ENCODE assay signal across 8 mouse cellular contexts in genomic region chr5:129907775-129908174, GRCm38 (mm10). TPM values are rescaled to one million over a fixed set of nuclear protein-coding genes. Genes with fewer than 3 reads are reported as not detected.
DNase-seq lines count a peak whose midpoint lies in the region; ATAC-seq and TF ChIP-seq lines count a peak whose summit lies in the region.

No protein-coding gene starts in this region.

- H3K27me3 ChIP-seq in erythroblast, embryonic 14.5 days (ENCODE audit: control insufficient read depth): peaks cover 17% of the 10 kb centered on the region
- H3K27me3 ChIP-seq in spleen, adult 2 months (ENCODE audit: control insufficient read depth, insufficient read depth, low read length): no peaks in the 10 kb centered on the region
- no peaks in the 10 kb centered on the region for H3K27me3 ChIP-seq in limb, embryonic 15.5 days
- no peaks in the 10 kb centered on the region for H3K27me3 ChIP-seq in stomach, embryonic 16.5 days (ENCODE audit: control insufficient read depth, insufficient read depth, low read length)

- no peak for TF ChIP-seq CTCF in spleen, adult 2 months (IDR thresholded peaks at IDR 0.05; ENCODE audit: extremely low read depth, insufficient read depth, insufficient read length, insufficient replicate concordance)

- TF ChIP-seq POLR2A in spleen, adult 2 months (IDR thresholded peaks at IDR 0.05; ENCODE audit: low read depth, low read length): no peak

- H3K9ac ChIP-seq in limb, embryonic 15.5 days: no peak overlapping the region
- H3K9ac ChIP-seq in stomach, embryonic 16.5 days (ENCODE audit: low read length): peak overlapping the region; percentile 87

- peak overlapping the region; percentile 91 for H3K4me2 ChIP-seq in limb, embryonic 15.5 days
- H3K4me2 ChIP-seq in stomach, embryonic 16.5 days (ENCODE audit: low read depth, low read length): peak overlapping the region; percentile 84

- H3K9me3 ChIP-seq in erythroblast, embryonic 14.5 days (ENCODE audit: control insufficient read depth, low read length): no peaks in the 10 kb centered on the region
- H3K9me3 ChIP-seq in limb, embryonic 15.5 days: no peaks in the 10 kb centered on the region
- H3K9me3 ChIP-seq in stomach, embryonic 16.5 days (replicated peaks; ENCODE audit: control insufficient read depth, low read length): no peaks in the 10 kb centered on the region

- H3K27ac ChIP-seq in spleen, adult 2 months (ENCODE audit: insufficient read depth, low read length): no peak overlapping the region
- H3K27ac ChIP-seq in limb, embryonic 15.5 days: no peak overlapping the region
- no peak overlapping the region for H3K27ac ChIP-seq in stomach, embryonic 16.5 days (ENCODE audit: low read length)

- H3K4me1 ChIP-seq in erythroblast, embryonic 14.5 days (ENCODE audit: control insufficient read depth): peaks cover 22% of the 10 kb centered on the region
- H3K4me1 ChIP-seq in spleen, adult 2 months (ENCODE audit: control insufficient read depth, insufficient read depth, insufficient read length): peaks cover 3% of the 10 kb centered on the region
- peaks cover 9% of the 10 kb centered on the region for H3K4me1 ChIP-seq in limb, embryonic 15.5 days
- H3K4me1 ChIP-seq in stomach, embryonic 16.5 days (ENCODE audit: control insufficient read depth, insufficient read depth, low read length): no peaks in the 10 kb centered on the region

- H3K4me3 ChIP-seq in erythroblast, embryonic 14.5 days (replicated peaks): peak overlapping the region; percentile 81
- H3K4me3 ChIP-seq in spleen, adult 2 months (ENCODE audit: extremely low read depth, insufficient read depth, insufficient read length): peak overlapping the region; percentile 70
- peak overlapping the region; percentile 79 for H3K4me3 ChIP-seq in limb, embryonic 15.5 days
- peak overlapping the region; percentile 75 for H3K4me3 ChIP-seq in stomach, embryonic 16.5 days (replicated peaks; ENCODE audit: low read length)

- 11% methylated on average over 4 of the region's 4 CpGs for WGBS in spleen, adult 2 months
- 27% methylated on average over 4 of the region's 4 CpGs for WGBS in limb, embryonic 15.5 days
- WGBS in stomach, embryonic 16.5 days: 26% methylated on average over 4 of the region's 4 CpGs

- DNase-seq in spleen, adult 2 months (ENCODE audit: low read depth in 1 of 2, low spot score in 2 of 2): no peak
- DNase-seq in spleen, adult 18-20 months: no peak
- no peak for DNase-seq in ovary, postnatal 10 days (ENCODE audit: low spot score)
- DNase-seq in urinary bladder, postnatal 14 days (ENCODE audit: low spot score): no peak

- no peaks in the 10 kb centered on the region for H3K36me3 ChIP-seq in erythroblast, embryonic 14.5 days (ENCODE audit: control insufficient read depth)
- H3K36me3 ChIP-seq in spleen, adult 2 months (ENCODE audit: control insufficient read depth, insufficient read depth, low read length): no peaks in the 10 kb centered on the region
- H3K36me3 ChIP-seq in limb, embryonic 15.5 days: peaks cover 6% of the 10 kb centered on the region
- H3K36me3 ChIP-seq in stomach, embryonic 16.5 days (ENCODE audit: control insufficient read depth, insufficient read depth, low read length): no peaks in the 10 kb centered on the region

- ATAC-seq in erythroblast, adult 5-6 weeks (replicated peaks; ENCODE audit: low FRiP score, poor library complexity, severe bottlenecking): no peak
- no peak for ATAC-seq in limb, embryonic 15.5 days (ENCODE audit: insufficient number of reproducible peaks, low FRiP score, low TSS enrichment, low read depth)
- ATAC-seq in stomach, embryonic 16.5 days (ENCODE audit: insufficient read depth, low FRiP score): no peak

RNA-seq across cellular contexts. Expression of gene Nupr1l, which starts 0.6 kb away (rescaled TPM):
- polyA plus RNA-seq in erythroblast, embryonic 14.5 days (2012): not detected in 2 replicates
- total RNA-seq in erythroblast, adult 5-6 weeks (2015; ENCODE audit: low replicate concordance): not detected in 2 replicates
- total RNA-seq in erythroblast, adult 5-6 weeks (2017; ENCODE audit: low replicate concordance): not detected in 2 replicates
- polyA plus RNA-seq in spleen, adult 2 months (2012; rRNA removed): 2.4 and 4.9 TPM in 2 replicates
- polyA plus RNA-seq in limb, embryonic 15.5 days (2015; fragmentation: Nextera tagmentation; extraction: Ambion mirVana): 3.1 and 3.6 TPM in 2 replicates
- 2.7 and 2.9 TPM in 2 replicates for polyA plus RNA-seq in stomach, embryonic 16.5 days (2015; fragmentation: Nextera tagmentation; extraction: Ambion mirVana)

RNA-seq across cellular contexts. Expression of gene Phkg1, which starts 9.4 kb away (rescaled TPM):
- not detected in 2 replicates for polyA plus RNA-seq in erythroblast, embryonic 14.5 days (2012)
- not detected in 2 replicates for total RNA-seq in erythroblast, adult 5-6 weeks (2015; ENCODE audit: low replicate concordance)
- total RNA-seq in erythroblast, adult 5-6 weeks (2017; ENCODE audit: low replicate concordance): not detected in 2 replicates
- 0.13 and 0.14 TPM in 2 replicates for polyA plus RNA-seq in spleen, adult 2 months (2012; rRNA removed)
- polyA plus RNA-seq in limb, embryonic 15.5 days (2015; fragmentation: Nextera tagmentation; extraction: Ambion mirVana): 0.32 and 1.7 TPM in 2 replicates
- 0.11 and 0.41 TPM in 2 replicates for polyA plus RNA-seq in stomach, embryonic 16.5 days (2015; fragmentation: Nextera tagmentation; extraction: Ambion mirVana)

RNA-seq across cellular contexts. Expression of gene Zbed5, which starts 12.3 kb away (rescaled TPM):
- 0.04 TPM in 1 of 2 replicates, not detected in the other for polyA plus RNA-seq in erythroblast, embryonic 14.5 days (2012)
- 1.3 TPM in 1 of 2 replicates, not detected in the other for total RNA-seq in erythroblast, adult 5-6 weeks (2015; ENCODE audit: low replicate concordance)
- 0.68 TPM in 1 of 2 replicates, not detected in the other for total RNA-seq in erythroblast, adult 5-6 weeks (2017; ENCODE audit: low replicate concordance)
- 0.56 and 0.65 TPM in 2 replicates for polyA plus RNA-seq in spleen, adult 2 months (2012; rRNA removed)
- 6.2 and 7.4 TPM in 2 replicates for polyA plus RNA-seq in limb, embryonic 15.5 days (2015; fragmentation: Nextera tagmentation; extraction: Ambion mirVana)
- 2.4 and 3.7 TPM in 2 replicates for polyA plus RNA-seq in stomach, embryonic 16.5 days (2015; fragmentation: Nextera tagmentation; extraction: Ambion mirVana)

RNA-seq across cellular contexts. Expression of gene Chchd2, which starts 20.5 kb away (rescaled TPM):
- polyA plus RNA-seq in erythroblast, embryonic 14.5 days (2012): 80.6 and 90.6 TPM in 2 replicates
- 105 and 122 TPM in 2 replicates for total RNA-seq in erythroblast, adult 5-6 weeks (2015; ENCODE audit: low replicate concordance)
- 41.2 and 119 TPM in 2 replicates for total RNA-seq in erythroblast, adult 5-6 weeks (2017; ENCODE audit: low replicate concordance)
- polyA plus RNA-seq in spleen, adult 2 months (2012; rRNA removed): 274 and 522 TPM in 2 replicates
- polyA plus RNA-seq in limb, embryonic 15.5 days (2015; fragmentation: Nextera tagmentation; extraction: Ambion mirVana): 814 and 824 TPM in 2 replicates
- polyA plus RNA-seq in stomach, embryonic 16.5 days (2015; fragmentation: Nextera tagmentation; extraction: Ambion mirVana): 800 and 813 TPM in 2 replicates

RNA-seq across cellular contexts. Expression of gene Vkorc1l1, which starts 34.0 kb away (rescaled TPM):
- 0.92 and 1.9 TPM in 2 replicates for polyA plus RNA-seq in erythroblast, embryonic 14.5 days (2012)
- total RNA-seq in erythroblast, adult 5-6 weeks (2015; ENCODE audit: low replicate concordance): 39.8 and 49.3 TPM in 2 replicates
- total RNA-seq in erythroblast, adult 5-6 weeks (2017; ENCODE audit: low replicate concordance): 27.2 and 30.7 TPM in 2 replicates
- 7.5 and 8.1 TPM in 2 replicates for polyA plus RNA-seq in spleen, adult 2 months (2012; rRNA removed)
- polyA plus RNA-seq in limb, embryonic 15.5 days (2015; fragmentation: Nextera tagmentation; extraction: Ambion mirVana): 21.2 and 28.5 TPM in 2 replicates
- polyA plus RNA-seq in stomach, embryonic 16.5 days (2015; fragmentation: Nextera tagmentation; extraction: Ambion mirVana): 19.2 TPM in 2 replicates
